Mouse (Mus musculus): ENCODE measurements around the gene Adora2b.
A peak's percentile ranks its signal among the peaks of the same experiment; 100 is the strongest.

- TF ChIP-seq ZNF384 (IDR thresholded peaks at IDR 0.05; ENCODE audit: low read depth, low read length): no peak
- peak; percentile 97 for TF ChIP-seq USF1 (IDR thresholded peaks at IDR 0.05; ENCODE audit: low read depth, low read length)
- no peak for TF ChIP-seq NELFE (IDR thresholded peaks at IDR 0.05; ENCODE audit: low read depth, low read length)
- no peak for TF ChIP-seq KAT2A (conservative IDR thresholded peaks at IDR 0.05; ENCODE audit: low read depth, low read length)
These were observed 2.3 kb downstream of the Adora2b start for GRCm38 (mm10) chr11:62251047-62251446.
